In the genomic region with DNA sequence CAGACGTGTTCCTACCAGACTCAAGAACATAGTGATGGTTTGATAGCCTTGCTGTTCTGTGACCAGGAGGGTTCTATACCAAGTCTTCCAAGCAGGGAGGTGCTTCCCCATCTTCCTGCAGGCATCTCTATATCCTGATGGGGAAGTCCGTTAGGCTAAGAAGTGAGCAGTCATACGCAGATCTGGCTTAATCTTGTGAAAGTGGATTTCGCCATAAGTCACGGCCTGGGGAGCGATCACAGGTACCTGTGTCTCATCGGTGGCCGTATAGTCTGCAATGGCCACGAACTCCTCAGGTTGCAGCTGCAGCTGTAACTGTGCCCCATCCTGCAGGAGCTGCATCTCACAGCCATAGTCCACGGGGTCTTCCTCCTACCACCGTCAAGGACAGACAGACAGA, we compare ENCODE assay signal across 24 mouse cellular contexts. TPM values are rescaled to one million over a fixed set of nuclear protein-coding genes. Genes with fewer than 3 reads are reported as not detected.
A peak's percentile ranks its signal among the peaks of the same experiment; 100 is the strongest.
DNase-seq lines count a peak whose midpoint lies in the region; ATAC-seq and TF ChIP-seq lines count a peak whose summit lies in the region.
"Had no signal": no experiment of that assay in that cellular context is flagged by ENCODE, and none has a peak within 500 bp of the region (broad histone marks: within the 10 kb centered on the region; RNA-seq: fewer than 3 reads in every experiment).

No protein-coding gene starts in this region.

- ATAC-seq in granulocyte monocyte progenitor cell, adult 5-6 weeks (replicated peaks; ENCODE audit: poor library complexity, severe bottlenecking), result peak; percentile 72
- peak; percentile 54 for ATAC-seq in megakaryocyte progenitor cell, adult 5-6 weeks (replicated peaks; ENCODE audit: poor library complexity)
- ATAC-seq: forebrain, embryonic 14.5 days; forebrain, postnatal 0 days had no signal

- WGBS in lung, adult 2 months, result 94% methylated on average over 11 of the region's 11 CpGs

- TF ChIP-seq POLR2A in lung, adult 2 months (IDR thresholded peaks at IDR 0.05; ENCODE audit: borderline replicate concordance, extremely low read depth, low read depth, low read length), result no peak

- H3K4me3 ChIP-seq in lung, adult 2 months (replicated peaks; ENCODE audit: extremely low read depth, low read depth, low read length), result no peak overlapping the region
- H3K4me3 ChIP-seq: embryonic facial prominence, embryonic 13.5 days; embryonic facial prominence, embryonic 15.5 days; erythroblast, embryonic 14.5 days; forebrain, embryonic 12.5 days had no signal

- TF ChIP-seq CTCF in lung, adult 2 months (IDR thresholded peaks at IDR 0.05; ENCODE audit: insufficient read depth, low read length), result no peak

- no peaks in the 10 kb centered on the region; the same call in 1 of the 2 replicates for H3K4me1 ChIP-seq in lung, adult 2 months (ENCODE audit: control insufficient read depth, insufficient read depth, low read length)
- H3K4me1 ChIP-seq: embryonic facial prominence, embryonic 13.5 days; embryonic facial prominence, embryonic 15.5 days; forebrain, embryonic 12.5 days had no signal

- intact Hi-C loops in heart, postnatal 10 days (cut with DNase I), result no loop called here

- DNase-seq in heart, adult 11 months, result peak; percentile 49
- no peak for DNase-seq in heart, postnatal 10 days
- no peak for DNase-seq in lung, adult 2 months
- no peak for DNase-seq in layer of hippocampus, adult 9-11 months
- DNase-seq: adrenal gland, adult 2 months; adrenal gland, postnatal 10 days; adrenal gland, postnatal 25 days; cerebellum, adult 11-12 months; cerebellum, adult 2 months; cerebellum, adult 9-11 months; cerebellum, postnatal 14 days; cerebellum, postnatal 36 days; embryo, embryonic 11 days; forebrain, postnatal 0 days had no signal

RNA-seq across cellular contexts. Expression of a gene that starts 11.7 kb away (rescaled TPM):
- total RNA-seq in heart, postnatal 10 days (2021), result 10 to 100 TPM; 16.5 to 21.9 TPM
- total RNA-seq in granulocyte monocyte progenitor cell, adult 5-6 weeks (2014; fragmentation: Nextera tagmentation), result 3.5 TPM in 1 of 2 replicates, not detected in the other
- total RNA-seq in granulocyte monocyte progenitor cell, adult 5-6 weeks (2017), result 0.41 and 1.5 TPM in 2 replicates
- 0.62 and 1.2 TPM in 2 replicates for total RNA-seq in megakaryocyte progenitor cell, adult 5-6 weeks (2015)
- 2.0 and 2.4 TPM in 2 replicates for total RNA-seq in megakaryocyte progenitor cell, adult 5-6 weeks (2017)
- polyA plus RNA-seq in lung, adult 2 months (2012; rRNA removed), result 81.3 and 101 TPM in 2 replicates

RNA-seq across cellular contexts. Expression of a gene that starts 27.7 kb away (rescaled TPM):
- 1 to 10 TPM; 3.2 to 7.7 TPM for total RNA-seq in heart, postnatal 10 days (2021)
- not detected in 2 replicates for total RNA-seq in granulocyte monocyte progenitor cell, adult 5-6 weeks (2014; fragmentation: Nextera tagmentation)
- total RNA-seq in granulocyte monocyte progenitor cell, adult 5-6 weeks (2017), result not detected in 2 replicates
- not detected in 2 replicates for total RNA-seq in megakaryocyte progenitor cell, adult 5-6 weeks (2015)
- total RNA-seq in megakaryocyte progenitor cell, adult 5-6 weeks (2017), result not detected in 2 replicates
- polyA plus RNA-seq in lung, adult 2 months (2012; rRNA removed), result 1.4 and 3.1 TPM in 2 replicates
- total RNA-seq: common myeloid progenitor, adult 5-6 weeks; ES-E14; MEL had no signal
- polyA plus RNA-seq: erythroblast, embryonic 14.5 days had no signal

Comparison
In these comparisons a context has a peak if more than half of its experiments do, and no peak if none do; other contexts are left out.
1. RNA of a gene that starts 27.7 kb away (total RNA-seq): 3.2 to 7.7 TPM in heart, postnatal 10 days; not detected in granulocyte monocyte progenitor cell, adult 5-6 weeks and not detected in megakaryocyte progenitor cell, adult 5-6 weeks; every median in the first group is over 4 times any median in the second.